Mouse (Mus musculus) left cerebral cortex, postnatal 10 days (tissue): Measurements from ENCODE around the gene Elovl6. TPM values are rescaled to one million over a fixed set of nuclear protein-coding genes. Genes with fewer than 3 reads are reported as not detected.
A peak's percentile ranks its signal among the peaks of the same experiment; 100 is the strongest.

Source experiments
- DNase-seq, 2 experiments: peaks; one replicate each; pipeline ENCODE4 v3.0.0; 2021 to 2022; ENCODE audit warnings: low spot score in 2 of 2, mixed read lengths in 1 of 2; ENCODE audit errors: extremely low spot score in 1 of 2
- intact Hi-C: fragments of 180-260 bp; cut with DNase I; formaldehyde crosslinking; loops from one replicate; pipeline ENCODE4 v1.15.1; 2025
- total RNA-seq, 2 experiments: library from RNA; stranded (reverse); gene quantifications; 2 replicates each; pipeline ENCODE4 v1.2.3; 2021

The Elovl6 gene
- total RNA-seq, 2 experiments from 2014 or later, result 45.5 to 46.1 TPM

DNA sequence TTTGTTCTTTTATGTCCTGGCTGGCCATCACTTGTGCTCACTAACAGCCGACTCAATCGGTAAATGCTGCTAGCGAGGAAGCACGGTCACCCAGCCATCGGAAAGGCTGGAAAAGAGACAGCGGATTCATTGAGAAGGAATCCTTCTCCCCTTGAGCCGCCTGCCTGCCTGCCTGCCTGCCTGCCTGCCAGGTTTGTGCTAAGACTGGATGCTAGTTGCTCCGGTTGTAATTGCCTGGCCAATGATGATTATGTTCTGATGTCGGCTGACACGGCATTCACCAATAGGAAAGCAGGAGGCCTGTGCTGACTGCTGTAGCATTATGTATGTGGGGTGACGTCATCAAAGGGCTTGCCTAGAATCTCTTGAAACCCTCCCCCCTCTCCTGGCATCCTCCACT lies 4.0 kb downstream of the Elovl6 start:
- peak; percentile 87 to 97 for DNase-seq
- intact Hi-C loops, result no loop called here

GRCm38 (mm10) chr3:129537954-129538353 lies 5.8 kb downstream of the Elovl6 start:
- intact Hi-C loops, result no loop called here
- no peak for DNase-seq

DNA sequence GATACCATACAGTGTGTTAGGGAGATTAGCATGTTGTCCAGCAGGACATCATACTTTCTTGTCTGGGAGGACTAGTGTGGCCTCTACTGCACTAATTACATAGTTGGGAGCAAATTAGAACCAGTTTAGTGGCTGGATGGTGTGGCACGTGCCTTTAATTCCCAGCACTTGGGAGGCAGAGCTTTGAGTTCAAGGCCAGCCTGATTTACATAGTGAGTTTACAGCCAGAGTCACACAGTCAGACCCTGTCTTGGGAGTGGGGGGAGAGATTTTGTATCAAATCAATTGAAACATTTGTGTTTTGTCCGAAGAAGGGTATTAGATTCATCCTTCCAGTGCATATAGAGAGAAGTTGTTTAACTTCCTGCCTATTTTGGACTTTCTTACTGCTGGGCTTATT lies 8.7 kb downstream of the Elovl6 start:
- intact Hi-C loops, result no loop called here

DNA sequence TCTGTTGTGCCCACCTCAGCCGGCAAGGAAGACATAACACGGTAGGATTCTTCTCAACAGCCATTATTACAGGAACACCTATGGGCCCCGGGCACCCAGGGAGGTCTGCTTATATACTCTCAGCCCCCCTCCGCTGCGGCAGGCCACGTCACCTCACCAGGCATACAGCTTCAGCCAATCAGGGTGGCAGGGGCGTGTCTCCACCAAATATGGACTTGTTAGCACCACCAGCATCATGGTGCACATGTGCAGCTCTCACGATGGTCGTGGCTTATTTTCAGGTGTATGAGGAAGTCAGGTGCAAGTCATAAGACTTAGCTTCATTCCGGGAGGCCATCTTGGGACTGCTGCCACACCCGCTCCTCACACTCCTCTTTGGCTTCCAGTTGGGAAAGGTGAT lies 9.3 kb downstream of the Elovl6 start:
- intact Hi-C loops, result no loop called here
- DNase-seq, result no peak

More for the DNA sequence above, 8.7 kb downstream of the Elovl6 start:
- no peak for DNase-seq

DNA sequence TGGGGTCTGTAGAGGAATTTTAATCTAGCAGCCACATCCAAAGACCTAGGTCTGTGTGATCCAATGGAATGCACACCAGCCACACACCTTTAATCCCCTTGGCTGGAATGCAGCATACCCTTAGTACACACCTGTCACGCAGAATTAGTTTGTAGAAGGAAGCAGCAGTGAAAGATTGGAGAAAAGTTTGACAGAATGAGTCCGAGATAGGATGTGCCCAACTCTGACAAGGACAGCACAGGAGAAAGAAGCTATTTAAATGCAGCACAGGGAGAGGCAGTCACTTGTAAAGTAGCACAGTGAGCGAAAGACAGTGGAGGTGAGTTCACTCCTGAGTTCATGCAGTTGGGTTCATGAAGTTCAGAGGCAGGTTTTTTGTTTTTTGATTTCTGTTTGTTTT lies 11.2 kb downstream of the Elovl6 start:
- no peak for DNase-seq
- intact Hi-C loops, result no loop called here

DNA sequence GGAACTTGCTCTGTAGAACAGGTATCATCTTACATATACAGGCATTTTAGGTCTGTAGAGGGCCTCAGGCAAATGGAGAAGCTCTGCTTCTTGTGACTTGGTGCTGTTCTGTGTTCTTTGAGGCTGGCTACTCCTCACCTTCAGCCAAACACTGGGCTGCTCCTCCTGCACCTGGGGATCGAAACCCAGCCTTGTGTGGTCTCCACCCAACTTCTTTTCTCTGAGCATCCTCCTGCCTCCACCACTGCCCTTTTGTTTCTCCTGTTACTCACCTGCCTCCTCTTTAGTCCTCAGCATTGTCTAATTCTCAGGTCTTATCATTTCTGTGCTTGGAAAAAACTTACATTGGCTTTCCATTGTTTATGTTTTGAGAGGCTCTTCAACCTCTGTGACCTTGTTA lies 12.1 kb downstream of the Elovl6 start:
- intact Hi-C loops, result no loop called here
- no peak for DNase-seq

- no peak for DNase-seq
- intact Hi-C loops, result no loop called here
These were observed 13.1 kb downstream of the Elovl6 start for GRCm38 (mm10) chr3:129545228-129545627.

- DNase-seq, result no peak
- intact Hi-C loops, result no loop called here
These were observed 13.6 kb downstream of the Elovl6 start for GRCm38 (mm10) chr3:129545801-129546200.

- DNase-seq, result no peak
- intact Hi-C loops, result no loop called here
These were observed 15.8 kb downstream of the Elovl6 start for GRCm38 (mm10) chr3:129547837-129548435.

- DNase-seq, result no peak
- intact Hi-C loops, result no loop called here
These were observed 16.6 kb downstream of the Elovl6 start for GRCm38 (mm10) chr3:129548760-129549159.

- intact Hi-C loops, result no loop called here
- DNase-seq, result no peak
These were observed 17.4 kb downstream of the Elovl6 start for GRCm38 (mm10) chr3:129549546-129549945.

DNA sequence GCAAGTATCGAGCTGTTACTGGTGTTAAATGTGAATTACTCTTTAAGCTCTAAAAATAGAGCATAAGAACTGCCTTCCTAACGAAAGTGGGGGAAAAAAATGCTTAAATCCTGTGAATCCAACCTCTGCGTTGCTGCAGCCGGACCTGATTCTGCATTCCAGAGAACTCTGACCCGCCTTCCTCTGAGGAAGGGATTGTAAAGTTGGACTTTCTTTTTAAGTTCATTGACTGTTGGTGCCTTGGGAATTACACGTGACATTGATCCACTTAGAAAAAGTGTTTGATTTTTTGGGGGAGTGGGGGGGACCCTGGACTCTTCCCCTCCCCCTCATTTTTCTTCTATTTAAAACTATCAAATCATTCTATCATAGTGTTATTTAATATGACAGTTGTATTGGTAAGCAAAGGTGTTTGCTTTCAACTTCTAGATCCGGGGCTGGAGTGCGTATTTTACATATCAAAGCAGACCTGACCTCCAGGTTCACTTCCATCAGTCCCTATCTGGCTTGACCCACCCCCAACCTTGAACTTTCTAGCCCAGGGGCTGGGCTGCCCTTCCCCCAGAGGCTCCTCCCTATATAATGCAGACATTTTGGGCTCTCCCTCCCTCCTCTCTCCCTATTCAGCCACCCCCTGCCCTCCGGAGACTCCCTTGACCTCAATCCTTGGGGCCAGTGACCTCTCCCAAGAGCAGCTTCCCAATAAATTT lies 19.6 kb downstream of the Elovl6 start:
- no peak for DNase-seq
- intact Hi-C loops, result no loop called here

GRCm38 (mm10) chr3:129552370-129552769 lies 20.2 kb downstream of the Elovl6 start:
- intact Hi-C loops, result no loop called here
- DNase-seq, result no peak

DNA sequence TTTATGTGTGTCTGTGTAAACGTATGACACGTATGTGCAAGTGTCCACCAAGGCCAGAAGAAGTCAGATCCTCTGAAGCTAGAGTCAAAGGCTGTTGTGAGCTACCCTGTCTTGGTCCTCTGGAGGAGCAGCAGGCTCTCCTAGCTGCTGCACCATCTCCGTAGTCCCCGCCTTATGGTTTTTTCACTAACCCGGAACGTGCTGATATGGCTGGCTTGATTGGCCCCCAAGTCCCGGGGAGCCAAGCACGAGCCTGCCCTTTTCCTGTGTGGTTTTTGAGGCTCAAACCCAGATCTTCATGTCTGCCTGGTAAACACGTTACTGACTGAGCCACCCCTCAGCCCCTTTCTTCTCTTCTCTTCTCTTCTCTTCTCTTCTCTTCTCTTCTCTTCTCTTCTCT lies 21.0 kb downstream of the Elovl6 start:
- intact Hi-C loops, result no loop called here
- no peak for DNase-seq

GRCm38 (mm10) chr3:129553661-129554060 lies 21.5 kb downstream of the Elovl6 start:
- DNase-seq, result no peak
- intact Hi-C loops, result no loop called here

DNA sequence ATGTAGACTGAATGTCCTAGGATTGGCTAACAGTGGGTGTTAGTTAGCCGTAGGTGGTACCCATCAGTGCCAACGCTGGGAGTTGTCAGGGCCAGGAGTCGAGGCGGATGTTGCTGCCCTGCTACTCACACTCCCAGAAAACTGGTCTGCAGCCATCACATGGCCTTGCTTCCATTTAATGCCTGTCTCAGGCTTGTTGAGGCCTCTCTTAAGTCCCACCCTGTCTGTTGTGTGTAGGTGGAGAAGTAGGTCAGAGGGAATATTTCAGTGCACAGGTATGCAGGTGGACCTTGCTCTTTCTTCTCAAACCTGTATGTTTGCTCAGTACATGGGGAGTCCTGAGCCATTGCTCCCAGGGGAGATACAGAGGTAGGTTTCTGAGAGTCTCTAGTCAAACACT lies 22.3 kb downstream of the Elovl6 start:
- intact Hi-C loops, result no loop called here

DNA sequence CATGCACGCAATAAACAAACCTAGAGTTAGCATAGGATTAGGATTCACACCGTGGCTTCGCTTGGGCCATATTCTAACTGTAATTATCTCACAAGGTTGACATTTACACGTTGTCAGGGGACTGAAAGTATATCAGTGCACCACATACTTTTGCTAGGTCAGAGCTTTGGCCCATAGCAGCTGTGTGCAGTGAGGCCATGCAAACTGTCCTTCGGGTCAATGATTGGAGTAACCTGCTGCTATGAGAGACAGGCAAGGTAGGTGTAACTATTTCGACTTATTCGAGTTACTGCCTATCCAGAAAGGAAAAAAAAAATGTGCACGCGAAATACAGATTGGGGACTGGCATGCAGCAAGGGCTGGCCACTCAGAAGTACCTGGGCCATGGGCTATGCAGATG lies 24.9 kb downstream of the Elovl6 start:
- no peak for DNase-seq
- intact Hi-C loops, result no loop called here

More for the DNA sequence above, 22.3 kb downstream of the Elovl6 start:
- no peak for DNase-seq

DNA sequence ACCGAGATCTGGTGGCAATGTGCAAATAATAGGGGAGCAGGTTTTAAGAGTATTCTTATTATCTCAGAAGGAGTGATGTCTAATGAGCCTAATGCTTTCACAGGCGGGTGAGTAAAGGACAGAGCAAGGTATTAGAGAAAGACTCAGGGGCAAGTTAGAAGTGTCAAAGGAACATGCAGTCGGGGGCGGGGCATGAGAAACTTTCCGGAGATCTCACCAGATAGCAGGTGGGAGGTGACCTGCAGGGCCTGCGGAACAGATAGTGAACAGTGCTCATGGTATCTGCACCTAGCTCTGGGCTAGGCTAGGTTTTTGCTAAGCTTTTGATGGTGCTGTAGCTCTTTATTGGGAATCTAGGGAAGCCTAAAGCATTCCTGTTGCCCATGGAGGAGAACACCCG lies 25.4 kb downstream of the Elovl6 start:
- no peak for DNase-seq
- intact Hi-C loops, result no loop called here

DNA sequence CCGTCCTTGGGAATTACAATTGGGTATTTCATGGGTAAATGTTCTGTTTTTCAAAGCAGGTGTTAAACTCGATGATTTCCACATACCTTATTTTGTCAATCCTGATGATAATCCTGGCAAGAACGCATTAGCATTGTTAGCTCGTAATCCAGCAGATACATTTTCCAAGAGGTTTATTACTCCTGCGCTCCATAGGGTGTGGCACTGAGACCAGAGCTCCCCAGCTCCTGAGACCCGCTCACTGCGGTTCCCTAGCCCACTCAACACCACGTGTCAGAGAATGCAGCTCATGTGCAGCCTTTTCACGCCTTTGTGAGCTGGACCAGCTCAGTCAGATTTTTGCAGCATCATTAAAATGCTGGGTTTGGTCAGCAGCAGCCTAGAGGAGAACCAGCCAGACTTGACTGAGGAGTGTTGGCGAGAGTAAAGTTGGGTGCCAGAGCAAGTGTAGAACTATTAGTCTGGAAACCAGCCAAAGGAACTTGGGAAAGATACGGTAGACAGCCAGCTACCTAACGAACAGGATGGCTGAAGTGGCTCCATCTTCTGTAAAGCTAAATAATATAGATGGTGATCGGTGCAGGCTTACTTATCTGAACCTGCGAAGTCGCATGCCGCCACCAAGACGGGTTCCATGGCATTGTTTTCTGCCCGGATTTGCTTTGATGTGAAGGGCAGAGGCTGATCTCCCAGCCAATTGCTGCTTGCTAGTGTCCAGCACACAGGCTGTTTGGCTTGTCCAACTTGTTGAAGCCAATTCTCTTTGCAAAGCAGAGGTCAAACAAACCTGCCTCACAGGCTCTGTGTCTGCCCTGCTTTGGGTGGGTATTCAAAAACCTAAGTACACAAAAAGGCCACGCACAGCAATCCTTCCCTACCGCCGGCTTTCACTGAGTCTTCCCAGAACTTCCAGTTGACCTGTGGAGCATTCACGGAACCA lies 26.1 kb downstream of the Elovl6 start:
- DNase-seq, result no peak
- intact Hi-C loops, result no loop called here

DNA sequence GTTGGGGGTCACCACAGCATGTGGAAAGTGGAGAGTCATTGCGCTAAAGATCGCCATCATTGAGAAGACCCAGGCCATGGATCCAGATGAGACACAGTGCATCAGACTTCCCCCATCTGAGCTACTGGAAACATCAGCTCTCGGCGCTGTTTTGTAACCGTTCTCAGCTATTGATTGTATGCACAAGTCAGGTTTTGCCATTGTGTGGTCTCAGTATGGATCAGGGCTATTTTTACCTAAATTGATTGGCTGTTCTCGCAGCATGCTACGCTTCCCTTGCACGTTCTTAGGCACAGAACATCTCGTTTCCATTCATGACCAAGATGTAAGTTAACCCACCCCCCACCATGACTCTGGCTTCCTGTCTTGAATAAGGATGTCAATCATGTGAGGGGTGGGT lies 27.9 kb downstream of the Elovl6 start:
- no peak for DNase-seq
- intact Hi-C loops, result no loop called here
